Mouse (Mus musculus) right cerebral cortex, adult 18-20 months (tissue): ENCODE data around the gene Dlg2.

ENCODE experiments used
- DNase-seq: peaks from one replicate; pipeline ENCODE4 v3.0.0; 2022; ENCODE audit warnings: mixed read lengths

The Dlg2 gene

GRCm38 (mm10) chr7:92113065-92113464 is 1636.6 kb downstream of the Dlg2 start:
- DNase-seq: no peak

GRCm38 (mm10) chr7:92115237-92115871 is 1638.9 kb downstream of the Dlg2 start:
- DNase-seq: peak; percentile 49

GRCm38 (mm10) chr7:92123276-92123675 is 1646.8 kb downstream of the Dlg2 start:
- no peak for DNase-seq

GRCm38 (mm10) chr7:92125886-92126285 is 1649.4 kb downstream of the Dlg2 start:
- DNase-seq: peak; percentile 57

- no peak for DNase-seq
Observed at GRCm38 (mm10) chr7:92134301-92134700, 1657.8 kb downstream of the Dlg2 start.

- no peak for DNase-seq
Observed at GRCm38 (mm10) chr7:92135624-92136023, 1659.2 kb downstream of the Dlg2 start.

GRCm38 (mm10) chr7:92140051-92140817 is 1663.8 kb downstream of the Dlg2 start:
- DNase-seq: no peak

GRCm38 (mm10) chr7:92147499-92147898 is 1671.0 kb downstream of the Dlg2 start:
- DNase-seq: no peak

- no peak for DNase-seq
Observed at GRCm38 (mm10) chr7:92150768-92151167, 1674.3 kb downstream of the Dlg2 start.

GRCm38 (mm10) chr7:92154603-92155002 is 1678.1 kb downstream of the Dlg2 start:
- DNase-seq: no peak

- no peak for DNase-seq
Observed at GRCm38 (mm10) chr7:92163150-92163549, 1686.7 kb downstream of the Dlg2 start.

- DNase-seq: no peak
Observed at GRCm38 (mm10) chr7:92164316-92164715, 1687.8 kb downstream of the Dlg2 start.

GRCm38 (mm10) chr7:92164875-92165518 is 1688.5 kb downstream of the Dlg2 start:
- peak; percentile 24 for DNase-seq

- no peak for DNase-seq
Observed at GRCm38 (mm10) chr7:92180029-92180428, 1703.6 kb downstream of the Dlg2 start.

- peak; percentile 25 for DNase-seq
Observed at GRCm38 (mm10) chr7:92180591-92181587, 1704.4 kb downstream of the Dlg2 start.

- DNase-seq: no peak
Observed at GRCm38 (mm10) chr7:92181959-92182612, 1705.6 kb downstream of the Dlg2 start.

- no peak for DNase-seq
Observed at GRCm38 (mm10) chr7:92184371-92185059, 1708.0 kb downstream of the Dlg2 start.

- no peak for DNase-seq
Observed at GRCm38 (mm10) chr7:92186341-92186740, 1709.9 kb downstream of the Dlg2 start.

- no peak for DNase-seq
Observed at GRCm38 (mm10) chr7:92189149-92189548, 1712.7 kb downstream of the Dlg2 start.

- DNase-seq: no peak
Observed at GRCm38 (mm10) chr7:92196004-92196403, 1719.5 kb downstream of the Dlg2 start.

- peak; percentile 38 for DNase-seq
Observed at GRCm38 (mm10) chr7:92197621-92198020, 1721.1 kb downstream of the Dlg2 start.
